ENCODE assay signal across 13 mouse cellular contexts in genomic region chr10:28723266-28723665, GRCm38 (mm10).
"Had no signal": no experiment of that assay in that cellular context is flagged by ENCODE, and none has a peak within 500 bp of the region (broad histone marks: within the 10 kb centered on the region; RNA-seq: fewer than 3 reads in every experiment).

No protein-coding gene starts in this region.

- DNase-seq: lung, adult 18-20 months; lung, embryonic 14.5 days; lung, postnatal 10 days; lung, postnatal 4 days; midbrain, embryonic 14.5 days; retina, postnatal 1 day; right cerebral cortex, adult 18-20 months; right cerebral cortex, postnatal 25 days; right cerebral cortex, postnatal 4 days; spleen, adult 18-20 months; thymus, adult 18-20 months; thymus, postnatal 14 days; thymus, postnatal 36 days had no signal
